Mouse (Mus musculus) E14TG2a.4 (cell line): ENCODE data around the gene Adamtsl4.

Source experiments
- CTCF ChIP-seq: conservative IDR thresholded peaks from 2 replicates; pipeline ENCODE4 v1.5.1; 2014; ENCODE audit warnings: low read length
- POU5F1 ChIP-seq: IDR thresholded peaks from 2 replicates; pipeline ENCODE4 v1.6.1; 2014; ENCODE audit warnings: low read length, borderline replicate concordance

- TF ChIP-seq POU5F1 (no peak), CTCF (no peak; the same call in 1 of the 2 replicates)
These were observed 35.4 kb downstream of the Adamtsl4 start for GRCm38 (mm10) chr3:95652204-95652811.
